Comparison of ENCODE assay signal across 9 mouse cellular contexts in the genomic region with DNA sequence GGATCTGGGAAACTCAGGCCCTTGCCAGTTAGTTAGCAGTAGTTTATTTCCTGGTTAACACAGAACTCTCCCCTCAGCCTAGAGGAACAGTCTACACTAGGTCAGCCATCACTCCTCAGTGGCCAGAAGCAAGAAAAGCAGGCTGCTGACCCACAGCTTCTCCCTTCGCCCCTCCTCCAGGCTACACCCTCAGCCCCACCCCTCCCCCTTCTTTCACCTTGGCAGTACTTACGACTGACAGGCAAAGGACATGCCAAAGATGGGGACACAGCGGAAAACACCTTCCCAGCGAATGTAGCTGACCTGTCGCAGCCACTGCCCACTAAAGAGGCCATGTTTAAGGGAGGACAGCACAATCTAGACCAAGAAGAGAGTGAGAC. TPM values are rescaled to one million over a fixed set of nuclear protein-coding genes. Genes with fewer than 3 reads are reported as not detected.
A peak's percentile ranks its signal among the peaks of the same experiment; 100 is the strongest.
DNase-seq lines count a peak whose midpoint lies in the region; ATAC-seq lines count a peak whose summit lies in the region.
"Had no signal": no experiment of that assay in that cellular context is flagged by ENCODE, and none has a peak within 500 bp of the region (broad histone marks: within the 10 kb centered on the region; RNA-seq: fewer than 3 reads in every experiment).

No protein-coding gene starts in this region.

- peak overlapping the region; percentile 84 for H3K27ac ChIP-seq in lung, embryonic 15.5 days
- peak overlapping the region; percentile 76 for H3K27ac ChIP-seq in liver, embryonic 11.5 days (ENCODE audit: low read depth, low read length)
- H3K27ac ChIP-seq in forebrain, embryonic 13.5 days = no peak overlapping the region
- no peak overlapping the region for H3K27ac ChIP-seq in hindbrain, embryonic 16.5 days (ENCODE audit: low read depth, low read length)
- H3K27ac ChIP-seq: limb, embryonic 15.5 days had no signal

- H3K36me3 ChIP-seq in lung, embryonic 15.5 days = 0 out of 2 replicates have a peak, but pooled peaks cover 17% of the 10 kb centered on the region
- H3K36me3 ChIP-seq in liver, embryonic 11.5 days (ENCODE audit: control insufficient read depth, insufficient read depth, low read length) = peaks cover 32% of the 10 kb centered on the region
- peaks cover 49% of the 10 kb centered on the region for H3K36me3 ChIP-seq in forebrain, embryonic 13.5 days (ENCODE audit: poor library complexity, severe bottlenecking)
- peaks cover 12% of the 10 kb centered on the region for H3K36me3 ChIP-seq in hindbrain, embryonic 16.5 days (ENCODE audit: control insufficient read depth, insufficient read depth, low read length)

- peak; percentile 59 for DNase-seq in gastrocnemius, postnatal 25 days
- no peak for DNase-seq in gastrocnemius, postnatal 14 days
- DNase-seq in lung, postnatal 14 days = no peak
- no peak for DNase-seq in liver, embryonic 11.5 days (ENCODE audit: low spot score)
- peak; percentile 69 for DNase-seq in yolk sac, embryonic 10.5 days (ENCODE audit: low spot score)

- ATAC-seq in lung, embryonic 15.5 days (ENCODE audit: borderline replicate concordance, extremely low read depth, low FRiP score, low TSS enrichment) = no peak
- no peak for ATAC-seq in liver, embryonic 11.5 days (replicated peaks; ENCODE audit: low FRiP score)
- ATAC-seq in forebrain, embryonic 13.5 days = no peak
- no peak for ATAC-seq in hindbrain, embryonic 16.5 days

- intact Hi-C loops in gastrocnemius, postnatal 14 days (cut with DNase I; ENCODE audit: low total_unique reads) = no loop called here

- no peaks in the 10 kb centered on the region for H3K9me3 ChIP-seq in lung, embryonic 15.5 days
- H3K9me3 ChIP-seq in liver, embryonic 11.5 days (ENCODE audit: control insufficient read depth, low read length) = no peaks in the 10 kb centered on the region
- no peaks in the 10 kb centered on the region for H3K9me3 ChIP-seq in forebrain, embryonic 13.5 days (replicated peaks)
- no peaks in the 10 kb centered on the region for H3K9me3 ChIP-seq in hindbrain, embryonic 16.5 days (ENCODE audit: control insufficient read depth, low read length)
- H3K9me3 ChIP-seq: limb, embryonic 15.5 days had no signal

- H3K4me2 ChIP-seq in lung, embryonic 15.5 days = peak overlapping the region; percentile 42
- peak overlapping the region; percentile 46 for H3K4me2 ChIP-seq in liver, embryonic 11.5 days
- H3K4me2 ChIP-seq in forebrain, embryonic 13.5 days = no peak overlapping the region
- no peak overlapping the region for H3K4me2 ChIP-seq in hindbrain, embryonic 16.5 days (ENCODE audit: low read length)
- H3K4me2 ChIP-seq: limb, embryonic 15.5 days had no signal

- no peak overlapping the region for H3K9ac ChIP-seq in lung, embryonic 15.5 days
- peak overlapping the region; percentile 8; the same call in 1 of the 2 replicates for H3K9ac ChIP-seq in liver, embryonic 11.5 days (ENCODE audit: low read depth, low read length)
- no peak overlapping the region for H3K9ac ChIP-seq in forebrain, embryonic 13.5 days
- no peak overlapping the region for H3K9ac ChIP-seq in hindbrain, embryonic 16.5 days (ENCODE audit: low read depth, low read length)
- H3K9ac ChIP-seq: limb, embryonic 15.5 days had no signal

- WGBS in lung, embryonic 15.5 days = 39% methylated on average over 5 of the region's 5 CpGs
- WGBS in liver, embryonic 11.5 days = 44% methylated on average over 5 of the region's 5 CpGs
- WGBS in forebrain, embryonic 13.5 days = 51% methylated on average over 5 of the region's 5 CpGs
- 58% methylated on average over 5 of the region's 5 CpGs for WGBS in hindbrain, embryonic 16.5 days

- no peak overlapping the region for H3K4me3 ChIP-seq in lung, embryonic 15.5 days
- no peak overlapping the region for H3K4me3 ChIP-seq in liver, embryonic 11.5 days (ENCODE audit: low read depth, low read length)
- no peak overlapping the region for H3K4me3 ChIP-seq in forebrain, embryonic 13.5 days
- H3K4me3 ChIP-seq in hindbrain, embryonic 16.5 days (ENCODE audit: low read length) = no peak overlapping the region
- H3K4me3 ChIP-seq: limb, embryonic 15.5 days had no signal

- peaks cover 42% of the 10 kb centered on the region for H3K4me1 ChIP-seq in lung, embryonic 15.5 days
- peaks cover 60% of the 10 kb centered on the region for H3K4me1 ChIP-seq in liver, embryonic 11.5 days (replicated peaks; ENCODE audit: control insufficient read depth, insufficient read depth, low read length)
- H3K4me1 ChIP-seq in forebrain, embryonic 13.5 days = peaks cover 12% of the 10 kb centered on the region
- peaks cover 6% of the 10 kb centered on the region; the same call in 1 of the 2 replicates for H3K4me1 ChIP-seq in hindbrain, embryonic 16.5 days (ENCODE audit: control insufficient read depth, insufficient read depth, low read depth, low read length)

- no peaks in the 10 kb centered on the region for H3K27me3 ChIP-seq in lung, embryonic 15.5 days
- no peaks in the 10 kb centered on the region for H3K27me3 ChIP-seq in liver, embryonic 11.5 days (replicated peaks; ENCODE audit: control insufficient read depth, insufficient read depth, low read length)
- no peaks in the 10 kb centered on the region for H3K27me3 ChIP-seq in forebrain, embryonic 13.5 days
- H3K27me3 ChIP-seq in hindbrain, embryonic 16.5 days (replicated peaks; ENCODE audit: control insufficient read depth, insufficient read depth, low read length) = no peaks in the 10 kb centered on the region
- H3K27me3 ChIP-seq: limb, embryonic 15.5 days had no signal

RNA-seq across cellular contexts. Expression of a gene that starts 13.5 kb away (rescaled TPM):
- 10 to 100 TPM; 43.8 to 57.6 TPM for total RNA-seq in gastrocnemius, postnatal 25 days (2021)
- total RNA-seq in gastrocnemius, postnatal 14 days (2021) = 10 to 100 TPM; 56.1 to 60.8 TPM
- 91.2 and 92.1 TPM in 2 replicates for polyA plus RNA-seq in lung, embryonic 15.5 days (2015; fragmentation: Nextera tagmentation; extraction: Ambion mirVana)
- 59.4 and 64.5 TPM in 2 replicates for polyA plus RNA-seq in liver, embryonic 11.5 days (2014; fragmentation: Nextera tagmentation; extraction: Ambion mirVana)
- 76.8 and 92.2 TPM in 2 replicates for polyA plus RNA-seq in forebrain, embryonic 13.5 days (2015; fragmentation: Nextera tagmentation; extraction: Ambion mirVana)
- polyA plus RNA-seq in hindbrain, embryonic 16.5 days (2015; fragmentation: Nextera tagmentation; extraction: Ambion mirVana) = 114 and 122 TPM in 2 replicates

RNA-seq across cellular contexts. Expression of a gene that starts 38.9 kb away (rescaled TPM):
- total RNA-seq in gastrocnemius, postnatal 25 days (2021) = 10 to 100 TPM; 30.9 to 39.5 TPM
- total RNA-seq in gastrocnemius, postnatal 14 days (2021) = 10 to 100 TPM; 36.5 to 45.6 TPM
- 68.0 and 75.9 TPM in 2 replicates for polyA plus RNA-seq in lung, embryonic 15.5 days (2015; fragmentation: Nextera tagmentation; extraction: Ambion mirVana)
- polyA plus RNA-seq in liver, embryonic 11.5 days (2014; fragmentation: Nextera tagmentation; extraction: Ambion mirVana) = 87.5 and 102 TPM in 2 replicates
- 59.2 and 60.5 TPM in 2 replicates for polyA plus RNA-seq in forebrain, embryonic 13.5 days (2015; fragmentation: Nextera tagmentation; extraction: Ambion mirVana)
- polyA plus RNA-seq in hindbrain, embryonic 16.5 days (2015; fragmentation: Nextera tagmentation; extraction: Ambion mirVana) = 47.1 and 62.7 TPM in 2 replicates

RNA-seq across cellular contexts. Expression of a gene that starts 39.1 kb away (rescaled TPM):
- 1 to 10 TPM; 5.2 to 5.5 TPM for total RNA-seq in gastrocnemius, postnatal 25 days (2021)
- 1 to 10 TPM; 5.1 to 6.6 TPM for total RNA-seq in gastrocnemius, postnatal 14 days (2021)
- polyA plus RNA-seq in lung, embryonic 15.5 days (2015; fragmentation: Nextera tagmentation; extraction: Ambion mirVana) = 12.2 and 14.2 TPM in 2 replicates
- 16.4 and 19.5 TPM in 2 replicates for polyA plus RNA-seq in liver, embryonic 11.5 days (2014; fragmentation: Nextera tagmentation; extraction: Ambion mirVana)
- 18.0 and 19.0 TPM in 2 replicates for polyA plus RNA-seq in forebrain, embryonic 13.5 days (2015; fragmentation: Nextera tagmentation; extraction: Ambion mirVana)
- polyA plus RNA-seq in hindbrain, embryonic 16.5 days (2015; fragmentation: Nextera tagmentation; extraction: Ambion mirVana) = 20.5 and 22.9 TPM in 2 replicates

RNA-seq across cellular contexts. Expression of a gene that starts 51.0 kb away (rescaled TPM):
- 1 to 10 TPM; 5.1 to 7.2 TPM for total RNA-seq in gastrocnemius, postnatal 25 days (2021)
- total RNA-seq in gastrocnemius, postnatal 14 days (2021) = 1 to 10 TPM; 7.9 to 8.5 TPM
- 22.0 and 28.8 TPM in 2 replicates for polyA plus RNA-seq in lung, embryonic 15.5 days (2015; fragmentation: Nextera tagmentation; extraction: Ambion mirVana)
- polyA plus RNA-seq in liver, embryonic 11.5 days (2014; fragmentation: Nextera tagmentation; extraction: Ambion mirVana) = 17.4 and 19.2 TPM in 2 replicates
- polyA plus RNA-seq in forebrain, embryonic 13.5 days (2015; fragmentation: Nextera tagmentation; extraction: Ambion mirVana) = 26.9 and 28.8 TPM in 2 replicates
- polyA plus RNA-seq in hindbrain, embryonic 16.5 days (2015; fragmentation: Nextera tagmentation; extraction: Ambion mirVana) = 24.2 and 27.3 TPM in 2 replicates

Comparison
In these comparisons a context has a peak if more than half of its experiments do, and no peak if none do; other contexts are left out.
1. DNase-seq: peak in gastrocnemius, postnatal 25 days (single experiment) and yolk sac, embryonic 10.5 days (single experiment); none in gastrocnemius, postnatal 14 days (single experiment), lung, postnatal 14 days (single experiment) and liver, embryonic 11.5 days (single experiment).
2. H3K27ac ChIP-seq: peak in lung, embryonic 15.5 days (single experiment) and liver, embryonic 11.5 days (single experiment); none in forebrain, embryonic 13.5 days (single experiment) and hindbrain, embryonic 16.5 days (single experiment).
3. H3K4me2 ChIP-seq: peak in lung, embryonic 15.5 days (single experiment) and liver, embryonic 11.5 days (single experiment); none in forebrain, embryonic 13.5 days (single experiment) and hindbrain, embryonic 16.5 days (single experiment).